Mouse (Mus musculus) forebrain, embryonic 10.5 days (tissue): ENCODE measurements around the gene 4921501E09Rik. TPM values are rescaled to one million over a fixed set of nuclear protein-coding genes. Genes with fewer than 3 reads are reported as not detected.
"Not testable (repeated sequence)": the region's sequence is repeated elsewhere in the genome, so short reads cannot be mapped to it uniquely, and the experiment has no call there.

ENCODE experiments used
- DNase-seq: peaks from one replicate; pipeline ENCODE4 v3.0.0-alpha.2; 2017; ENCODE audit warnings: low spot score; ENCODE audit errors: extremely low spot score
- H3K27ac ChIP-seq: fragments of 300-500 bp; sonication (generic); 2 replicates; pipeline ENCODE4 v1.5.1; 2016; ENCODE audit warnings: mild to moderate bottlenecking
- H3K27me3 ChIP-seq: fragments of 300-500 bp; sonication (generic); 2 replicates; pipeline ENCODE4 v1.6.1; 2016; ENCODE audit warnings: mild to moderate bottlenecking; ENCODE audit not compliant: poor library complexity, severe bottlenecking
- H3K36me3 ChIP-seq: fragments of 300-500 bp; sonication (generic); replicated peaks from 2 replicates; pipeline ENCODE4 v1.6.1; 2016; ENCODE audit warnings: mild to moderate bottlenecking, moderate library complexity
- H3K4me1 ChIP-seq: fragments of 300-500 bp; sonication (generic); 2 replicates; pipeline ENCODE4 v1.6.1; 2016
- H3K4me3 ChIP-seq: fragments of 300-500 bp; sonication (generic); 2 replicates; pipeline ENCODE4 v1.5.1; 2016; ENCODE audit warnings: mild to moderate bottlenecking, moderate library complexity
- H3K9me3 ChIP-seq: fragments of 300-500 bp; sonication (generic); 2 replicates; pipeline ENCODE4 v1.6.1; 2016; ENCODE audit warnings: mild to moderate bottlenecking, moderate library complexity
- WGBS: fragments of 180-500 bp; shearing (Covaris S2); methylation state at CpG from one replicate; pipeline ENCODE4 v1.1.7; 2016; 5-methylcytosine and 5-hydroxymethylcytosine counted together
- polyA plus RNA-seq: library from polyadenylated mRNA; unstranded; fragments of >200 nt; fragmentation: Nextera tagmentation; extraction: Ambion mirVana; gene quantifications from 2 replicates; pipeline ENCODE4 v1.2.1, GENCODE M21; 2016

4921501E09Rik gene
- not detected in 2 replicates for polyA plus RNA-seq

DNA sequence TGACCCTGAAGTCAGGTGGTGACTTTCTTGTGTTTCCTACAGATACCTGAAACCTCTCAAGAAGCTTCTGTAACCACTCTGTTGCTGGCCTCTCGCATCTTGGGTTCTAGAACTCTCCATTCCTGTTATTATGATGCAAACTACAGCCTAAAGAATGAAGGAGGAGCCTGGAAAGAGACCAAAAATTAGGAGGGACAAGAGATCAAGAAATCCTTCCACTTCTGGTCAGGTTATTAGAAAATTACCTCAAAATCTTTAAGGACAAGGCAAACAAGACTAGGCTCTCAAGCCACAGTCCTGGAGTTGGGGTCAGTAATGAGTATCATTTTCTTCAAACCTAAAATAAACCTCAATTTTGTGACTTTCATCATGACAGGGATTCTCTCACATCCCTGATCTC is at the start of gene 4921501E09Rik:
Gene 4921501E09Rik (minus strand): TSS at position 101 of the 400 bp plus-strand sequence.
- H3K4me1 ChIP-seq: peaks cover 2% of the 10 kb centered on the region; the same call in 1 of the 2 replicates
- no peak within 1 kb of the TSS for H3K4me3 ChIP-seq
- no peaks in the 10 kb centered on the region for H3K27me3 ChIP-seq
- no peaks in the 10 kb centered on the region for H3K36me3 ChIP-seq
- DNase-seq: no peak
- 50% methylated on average over 1 of the region's 1 CpGs for WGBS
- no peak within 1 kb of the TSS for H3K27ac ChIP-seq
- no peaks in the 10 kb centered on the region for H3K9me3 ChIP-seq

GRCm38 (mm10) chr17:33097396-33097795 is 29.5 kb upstream of the 4921501E09Rik start:
- Histone ChIP-seq H3K9me3 (no peaks in the 10 kb centered on the region), H3K4me3 (no peak overlapping the region), H3K27ac (no peak overlapping the region), H3K27me3 (no peaks in the 10 kb centered on the region), H3K36me3 (no peaks in the 10 kb centered on the region), H3K4me1 (peaks cover 11% of the 10 kb centered on the region)
- 93% methylated on average over 2 of the region's 2 CpGs for WGBS
- no peak for DNase-seq

DNA sequence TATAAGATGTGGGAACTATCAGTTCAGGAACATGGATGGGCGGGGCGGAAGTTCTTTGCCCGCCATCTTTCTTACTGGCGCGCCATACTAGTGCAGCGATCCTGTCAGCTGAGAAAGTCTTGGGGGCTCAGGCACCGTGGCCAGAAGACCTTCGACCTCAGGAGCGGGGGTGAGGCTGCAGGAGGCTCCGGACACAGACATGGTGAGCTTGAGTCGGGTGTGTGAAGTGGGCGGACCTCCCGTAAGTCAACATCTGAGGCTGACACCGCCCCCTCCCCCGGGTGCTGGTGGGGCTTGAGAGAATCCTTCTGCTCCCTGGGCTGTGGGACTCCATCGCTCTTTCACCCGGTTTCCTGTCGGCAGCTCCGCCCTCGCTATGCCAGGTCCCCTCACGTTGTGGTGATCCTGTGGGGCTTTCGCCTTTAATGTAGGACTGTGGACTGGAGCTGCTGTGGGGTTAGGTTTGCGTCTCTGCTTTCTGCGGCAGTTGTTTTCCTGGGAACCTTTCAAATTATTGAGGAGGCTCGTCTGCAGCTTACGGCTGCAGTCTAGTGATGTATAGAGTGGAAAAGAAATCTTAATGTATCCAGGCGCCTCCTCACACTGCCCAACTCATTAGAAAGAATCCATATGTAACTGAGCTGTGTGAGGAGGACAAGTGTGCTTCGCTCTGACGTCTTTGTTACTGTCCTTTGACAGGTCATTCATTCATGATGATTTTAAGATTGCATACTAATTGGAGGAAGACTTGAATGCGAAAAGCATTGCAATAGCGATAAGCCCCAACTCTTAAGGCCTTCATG is 24.7 kb upstream of the 4921501E09Rik start:
- H3K36me3 ChIP-seq: no peaks in the 10 kb centered on the region
- peak overlapping the region; percentile 77 for H3K4me3 ChIP-seq
- H3K27me3 ChIP-seq: no peaks in the 10 kb centered on the region
- peaks cover 16% of the 10 kb centered on the region for H3K4me1 ChIP-seq
- H3K9me3 ChIP-seq: no peaks in the 10 kb centered on the region
- peak; percentile 69 for DNase-seq
- peak overlapping the region; percentile 91 for H3K27ac ChIP-seq
- WGBS: 5% methylated on average over 31 of the region's 31 CpGs

DNA sequence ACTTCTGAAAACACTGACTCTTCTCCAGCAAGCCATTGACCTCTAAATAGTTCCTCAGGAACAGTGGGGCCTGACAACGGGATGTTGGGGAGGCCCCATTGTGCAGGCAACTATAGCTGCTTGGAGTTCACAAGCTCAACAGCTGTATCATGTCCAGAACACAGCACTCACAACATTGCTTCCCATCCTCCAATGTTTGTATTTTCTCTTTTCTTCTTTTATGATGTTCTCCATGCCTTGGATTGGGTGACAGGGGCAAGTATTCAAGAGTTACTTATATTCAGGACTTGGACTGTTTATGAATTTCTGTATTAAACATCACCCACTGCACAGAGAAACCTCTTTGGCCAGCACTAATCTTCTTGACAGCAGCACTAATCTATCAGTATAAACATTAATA is 23.8 kb upstream of the 4921501E09Rik start:
- H3K9me3 ChIP-seq: no peaks in the 10 kb centered on the region
- peaks cover 16% of the 10 kb centered on the region for H3K4me1 ChIP-seq
- peak overlapping the region; percentile 77 for H3K4me3 ChIP-seq
- no peak overlapping the region for H3K27ac ChIP-seq
- H3K36me3 ChIP-seq: no peaks in the 10 kb centered on the region
- DNase-seq: no peak
- WGBS: 97% methylated on average over 1 of the region's 1 CpGs
- no peaks in the 10 kb centered on the region for H3K27me3 ChIP-seq

DNA sequence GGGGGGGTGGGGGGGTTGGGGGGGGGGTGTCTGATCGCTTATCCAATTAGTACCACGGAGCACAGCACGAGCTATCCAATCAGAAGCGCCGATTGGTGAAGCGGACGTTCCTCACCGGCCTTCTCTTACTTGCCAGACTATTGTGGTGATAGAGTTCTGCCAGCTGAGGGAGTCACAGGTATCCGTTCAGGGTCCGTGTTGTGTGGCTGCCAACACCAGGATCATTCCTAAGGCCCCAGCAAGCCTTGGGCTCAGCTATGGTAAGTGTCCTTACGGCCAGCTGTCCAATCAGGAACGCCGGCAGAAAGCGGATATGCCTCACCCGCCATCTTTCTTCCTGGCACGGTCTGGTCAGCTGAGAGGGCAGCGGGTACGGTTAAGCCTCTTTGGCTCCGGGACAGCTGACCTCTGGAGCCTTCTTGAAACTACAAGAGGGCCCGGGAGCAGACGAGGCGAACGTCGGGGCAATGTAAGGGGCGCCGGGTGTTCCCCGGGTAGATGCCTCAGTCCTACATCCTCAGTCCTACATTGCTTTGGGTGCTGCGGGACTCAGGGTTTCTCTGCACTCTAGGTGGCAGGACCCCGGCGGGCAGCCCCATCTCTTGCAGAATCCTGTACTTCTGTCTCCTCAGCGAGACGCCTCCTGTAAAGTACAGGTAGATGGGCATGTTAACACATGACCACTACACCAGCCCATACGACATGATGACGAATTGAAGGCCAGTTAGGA is 21.5 kb upstream of the 4921501E09Rik start, which contains the start of gene Zfp563:
Gene Zfp563 (plus strand): TSS at position 91 of the 730 bp plus-strand sequence.
- WGBS: 8% methylated on average over 34 of the region's 34 CpGs
- no peaks in the 10 kb centered on the region for H3K9me3 ChIP-seq

DNA sequence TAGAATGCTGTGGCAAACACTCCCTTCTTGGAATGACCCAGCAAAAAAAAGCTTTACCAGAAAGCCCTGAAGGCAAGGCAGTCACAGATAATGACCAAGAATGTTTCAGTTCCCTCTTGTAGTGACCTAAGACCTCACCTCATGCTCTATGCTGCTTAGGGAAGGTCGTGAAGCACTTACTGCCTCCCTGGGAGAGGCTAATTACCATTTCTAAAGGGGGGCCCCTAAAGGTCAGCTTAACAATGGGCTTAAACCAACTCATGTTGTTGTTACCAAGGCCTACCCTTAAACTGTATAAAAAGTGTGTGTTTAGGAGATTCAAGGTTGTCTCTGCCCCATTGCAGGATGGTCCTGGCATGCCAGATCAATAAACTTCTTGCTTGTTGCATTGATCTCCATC is 4.9 kb downstream of the 4921501E09Rik start:
- no peak for DNase-seq
- Histone ChIP-seq H3K9me3 (no peaks in the 10 kb centered on the region), H3K27me3 (no peaks in the 10 kb centered on the region), H3K4me3 (no peak overlapping the region), H3K4me1 (peaks cover 4% of the 10 kb centered on the region; the same call in 1 of the 2 replicates), H3K27ac (no peak overlapping the region), H3K36me3 (no peaks in the 10 kb centered on the region)
- 0% methylated on average over 1 of the region's 1 CpGs for WGBS

More for the DNA sequence above, 21.5 kb upstream of the 4921501E09Rik start, which contains the start of gene Zfp563:
- Histone ChIP-seq H3K27ac (peak within 1 kb of the TSS; percentile 90), H3K4me1 (peaks cover 16% of the 10 kb centered on the region), H3K36me3 (no peaks in the 10 kb centered on the region), H3K4me3 (peak within 1 kb of the TSS; percentile 69), H3K27me3 (no peaks in the 10 kb centered on the region)
- peak; percentile 91 for DNase-seq

- no peak overlapping the region for H3K4me3 ChIP-seq
Observed at GRCm38 (mm10) chr17:33058791-33059190, 9.1 kb downstream of the 4921501E09Rik start.

GRCm38 (mm10) chr17:33032900-33033891 is 34.7 kb downstream of the 4921501E09Rik start, which contains the start of gene Zfp763:
Gene Zfp763 (minus strand): TSS chr17:33033402.
- WGBS: 4% methylated on average over 27 of the region's 27 CpGs
- H3K9me3 ChIP-seq: peaks cover 25% of the 10 kb centered on the region

More at GRCm38 (mm10) chr17:33058791-33059190, 9.1 kb downstream of the 4921501E09Rik start:
- no peaks in the 10 kb centered on the region for H3K9me3 ChIP-seq
- no peaks in the 10 kb centered on the region for H3K27me3 ChIP-seq
- no peak for DNase-seq
- 10% methylated on average over 1 of the region's 1 CpGs for WGBS
- no peak overlapping the region for H3K27ac ChIP-seq
- H3K36me3 ChIP-seq: no peaks in the 10 kb centered on the region
- H3K4me1 ChIP-seq: peaks cover 4% of the 10 kb centered on the region; the same call in 1 of the 2 replicates

GRCm38 (mm10) chr17:33032376-33032775 is 35.5 kb downstream of the 4921501E09Rik start:
- WGBS: 13% methylated on average over 10 of the region's 10 CpGs
- H3K27ac ChIP-seq: peak overlapping the region; percentile 93
- H3K36me3 ChIP-seq: peaks cover 38% of the 10 kb centered on the region
- peaks cover 10% of the 10 kb centered on the region for H3K4me1 ChIP-seq
- no peaks in the 10 kb centered on the region for H3K27me3 ChIP-seq
- peak overlapping the region; percentile 92 for H3K4me3 ChIP-seq
- DNase-seq: no peak
- peaks cover 34% of the 10 kb centered on the region for H3K9me3 ChIP-seq

More at GRCm38 (mm10) chr17:33032900-33033891, 34.7 kb downstream of the 4921501E09Rik start, which contains the start of gene Zfp763:
- H3K27ac ChIP-seq: peak within 1 kb of the TSS; percentile 93
- no peaks in the 10 kb centered on the region for H3K27me3 ChIP-seq
- H3K36me3 ChIP-seq: peaks cover 30% of the 10 kb centered on the region
- peak within 1 kb of the TSS; percentile 92 for H3K4me3 ChIP-seq
- peak; percentile 81 for DNase-seq
- peaks cover 10% of the 10 kb centered on the region for H3K4me1 ChIP-seq

- not testable (repeated sequence) for DNase-seq, H3K27me3 ChIP-seq, H3K27ac ChIP-seq, H3K4me1 ChIP-seq, H3K4me3 ChIP-seq
- peaks cover 99% of the 10 kb centered on the region for H3K36me3 ChIP-seq
- H3K9me3 ChIP-seq: peaks cover 97% of the 10 kb centered on the region
Observed at GRCm38 (mm10) chr17:33020434-33020833, 47.4 kb downstream of the 4921501E09Rik start.
